Mouse (Mus musculus) kidney, adult 2 months (tissue): ENCODE measurements at regions not wholly inside any gene's neighbourhood (a gene's known extent, or its start where the extent isn't known, plus 50 kb on each side); places are given as distances from the start of the nearest gene placed in this dataset.

ENCODE experiments used
- DNase-seq: peaks from one replicate; pipeline ENCODE4 v3.0.0; 2021
- H3K27ac ChIP-seq: fragments of 200-500 bp; 2 replicates; pipeline ENCODE4 v1.5.1; 2012; ENCODE audit warnings: low read depth, low read length, control low read depth, inconsistent platforms; ENCODE audit not compliant: insufficient read depth
- H3K27me3 ChIP-seq: fragments of 200-500 bp; replicated peaks from 2 replicates; pipeline ENCODE4 v1.6.1; 2012; ENCODE audit warnings: mild to moderate bottlenecking, moderate library complexity, low read length, inconsistent platforms; ENCODE audit not compliant: control insufficient read depth, insufficient read depth
- H3K36me3 ChIP-seq: fragments of 200-500 bp; 2 replicates; pipeline ENCODE4 v1.6.1; 2012; ENCODE audit warnings: mild to moderate bottlenecking, moderate library complexity, low read length, inconsistent platforms; ENCODE audit not compliant: control insufficient read depth, insufficient read depth
- H3K4me1 ChIP-seq: fragments of 200-500 bp; 2 replicates; pipeline ENCODE4 v1.6.1; 2011; ENCODE audit warnings: low read length; ENCODE audit not compliant: control insufficient read depth, insufficient read depth
- H3K4me3 ChIP-seq: fragments of 200-500 bp; 2 replicates; pipeline ENCODE4 v1.5.1; 2011; ENCODE audit warnings: mild to moderate bottlenecking, low read depth, low read length, control low read depth; ENCODE audit not compliant: insufficient read depth
- CTCF ChIP-seq: fragments of 200-500 bp; conservative IDR thresholded peaks from 2 replicates; pipeline ENCODE4 v1.5.1; 2011; ENCODE audit warnings: low read depth, mild to moderate bottlenecking, control low read depth, low read length, moderate library complexity, mixed read lengths; ENCODE audit not compliant: insufficient read depth, insufficient read length
- POLR2A ChIP-seq: fragments of 200-500 bp; IDR thresholded peaks from one replicate; pipeline ENCODE4 v1.6.1; 2011; ENCODE audit warnings: low read depth, low read length, control low read depth
- WGBS: fragments of 180-500 bp; shearing (Covaris S2); methylation state at CpG from one replicate; pipeline ENCODE4 v1.1.7; 2018; 5-methylcytosine and 5-hydroxymethylcytosine counted together

DNA sequence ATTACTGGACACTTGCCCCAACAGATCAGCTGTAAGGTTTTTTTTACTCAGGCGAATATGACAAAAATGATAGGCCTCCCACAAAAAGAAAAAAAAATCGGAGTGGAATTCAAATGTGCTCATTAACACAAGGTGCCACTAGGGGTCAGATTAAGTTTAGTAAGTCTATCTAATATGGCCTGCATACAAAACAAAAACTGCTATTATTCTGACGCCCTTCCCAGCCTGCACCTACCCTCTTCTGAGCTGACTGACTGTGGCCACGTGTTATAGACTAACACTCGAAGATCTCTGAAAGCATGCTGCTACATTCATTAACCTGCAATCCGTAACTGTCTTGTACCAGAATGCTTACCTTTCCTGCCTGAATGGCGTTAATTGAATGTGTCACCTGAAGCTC lies 182.5 kb upstream of the Zpld1 start:
- TF ChIP-seq POLR2A (no peak), CTCF (peak; percentile 17; the same call in 1 of the 2 replicates)
- no peaks in the 10 kb centered on the region for H3K27me3 ChIP-seq
- H3K4me1 ChIP-seq = no peaks in the 10 kb centered on the region
- no peak overlapping the region for H3K4me3 ChIP-seq
- H3K27ac ChIP-seq = no peak overlapping the region
- DNase-seq = peak; percentile 37
- H3K36me3 ChIP-seq = no peaks in the 10 kb centered on the region
- 30% methylated on average over 7 of the region's 7 CpGs for WGBS

DNA sequence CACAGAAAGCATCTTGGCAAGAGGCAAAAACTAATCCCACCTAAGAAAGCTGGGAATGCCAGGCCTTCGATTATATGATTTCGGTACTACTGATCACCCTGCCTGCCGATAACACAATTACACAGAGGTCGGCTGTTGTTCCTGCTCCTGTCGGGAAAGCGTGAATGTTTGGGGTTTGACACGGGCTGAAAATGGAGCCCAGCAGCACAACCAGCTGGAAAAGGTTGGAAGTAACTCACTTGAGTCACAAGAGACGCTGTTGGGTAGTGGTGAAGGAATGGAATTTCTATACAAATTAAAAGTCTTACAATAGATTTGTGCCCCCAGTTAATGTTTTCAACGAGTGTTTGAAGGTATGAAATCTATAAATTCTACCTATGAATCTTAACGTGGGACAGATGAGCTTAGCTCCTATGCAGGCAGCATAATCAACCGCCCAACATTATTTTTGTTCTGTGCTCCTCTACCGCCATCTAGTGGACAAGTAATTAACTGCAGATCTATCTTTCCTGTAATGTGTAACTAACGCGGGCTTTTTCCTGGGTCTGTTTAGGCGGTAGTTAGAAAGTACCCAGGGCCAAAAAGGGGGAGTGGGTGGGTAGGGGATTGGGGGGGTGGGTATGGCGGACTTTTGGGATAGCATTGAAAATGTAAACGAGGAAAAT lies 178.9 kb upstream of the Zpld1 start:
- Histone ChIP-seq H3K27me3 (no peaks in the 10 kb centered on the region), H3K4me1 (peaks cover 2% of the 10 kb centered on the region; the same call in 1 of the 2 replicates), H3K4me3 (no peak overlapping the region), H3K36me3 (no peaks in the 10 kb centered on the region), H3K27ac (no peak overlapping the region)
- 23% methylated on average over 17 of the region's 17 CpGs for WGBS
- TF ChIP-seq CTCF (peak; percentile 27; the same call in 1 of the 2 replicates), POLR2A (no peak)
- DNase-seq = peak; percentile 72

DNA sequence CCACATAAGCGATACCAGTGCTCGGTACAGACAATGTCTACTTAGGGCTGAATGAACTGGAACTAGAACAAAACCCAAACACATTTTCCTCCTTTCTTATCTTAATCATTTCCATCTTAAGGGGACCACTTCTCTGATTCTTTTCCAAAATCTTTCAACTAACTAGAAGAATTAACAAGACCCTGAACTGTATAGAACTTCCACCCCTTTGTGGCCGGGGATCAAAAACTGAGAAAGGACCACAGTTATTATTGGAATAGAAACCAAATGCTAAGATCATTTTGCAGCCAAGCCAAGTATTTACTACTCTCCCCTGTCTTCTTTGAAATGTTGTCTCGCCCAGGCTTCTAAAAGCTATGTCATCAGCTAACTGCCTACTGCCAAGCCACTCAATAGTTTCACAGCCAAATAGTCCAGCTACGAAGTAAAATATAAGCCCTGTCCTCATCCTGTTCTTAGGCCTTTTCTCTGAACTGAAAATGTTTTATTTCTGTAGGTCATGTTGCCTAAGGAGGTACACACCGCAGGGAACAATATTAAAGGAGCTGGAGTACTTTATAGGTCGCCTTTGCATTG lies 177.3 kb upstream of the Zpld1 start:
- 82% methylated on average over 7 of the region's 7 CpGs for WGBS
- Histone ChIP-seq H3K36me3 (no peaks in the 10 kb centered on the region), H3K27ac (no peak overlapping the region), H3K27me3 (no peaks in the 10 kb centered on the region), H3K4me3 (no peak overlapping the region), H3K4me1 (peaks cover 3% of the 10 kb centered on the region; the same call in 1 of the 2 replicates)
- no peak for DNase-seq
- TF ChIP-seq POLR2A (no peak), CTCF (no peak)

DNA sequence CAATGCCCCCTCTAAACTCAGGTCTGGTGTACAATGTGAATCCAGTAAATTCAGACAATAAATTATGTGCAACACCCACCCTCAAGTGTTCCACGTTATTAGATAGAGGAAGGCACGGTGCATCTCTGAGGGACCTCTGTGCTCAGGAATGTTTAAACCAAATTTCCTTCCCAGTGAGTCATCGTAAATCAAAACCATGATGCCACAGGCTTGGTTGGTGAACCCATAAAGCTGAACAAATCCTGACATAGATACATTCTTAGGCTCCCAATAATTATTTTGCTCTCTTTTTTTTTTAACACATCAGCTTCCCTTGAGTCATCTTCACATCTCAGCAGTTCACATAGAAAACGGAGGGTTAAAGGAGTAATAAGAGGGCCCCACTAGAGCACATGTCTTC lies 173.6 kb upstream of the Zpld1 start:
- H3K27ac ChIP-seq = no peak overlapping the region
- H3K4me1 ChIP-seq = peaks cover 3% of the 10 kb centered on the region; the same call in 1 of the 2 replicates
- H3K36me3 ChIP-seq = no peaks in the 10 kb centered on the region
- no peaks in the 10 kb centered on the region for H3K27me3 ChIP-seq
- WGBS = 43% methylated on average over 4 of the region's 4 CpGs
- no peak for DNase-seq
- TF ChIP-seq POLR2A (no peak), CTCF (no peak)
- no peak overlapping the region for H3K4me3 ChIP-seq

DNA sequence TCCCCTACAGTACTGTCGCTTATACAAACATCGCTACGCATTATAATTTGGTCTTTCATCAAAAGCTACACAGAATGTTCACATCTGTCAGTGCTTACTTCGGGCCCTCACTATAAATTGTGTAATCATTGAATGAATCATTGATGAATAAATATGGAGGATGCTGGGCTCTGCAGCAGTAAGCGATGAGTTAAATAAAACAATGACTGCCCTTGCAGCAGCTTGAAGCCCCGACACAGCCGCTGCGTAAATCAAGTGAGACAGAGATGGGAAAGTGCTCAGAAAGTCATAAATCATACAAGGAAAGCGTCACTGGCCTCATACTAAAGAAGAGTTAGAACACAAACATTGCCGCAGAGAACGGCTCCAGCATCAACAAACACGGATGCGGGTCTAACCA lies 172.9 kb upstream of the Zpld1 start:
- no peak for DNase-seq
- Histone ChIP-seq H3K36me3 (no peaks in the 10 kb centered on the region), H3K27me3 (no peaks in the 10 kb centered on the region), H3K4me1 (peaks cover 3% of the 10 kb centered on the region; the same call in 1 of the 2 replicates), H3K4me3 (no peak overlapping the region), H3K27ac (no peak overlapping the region)
- TF ChIP-seq CTCF = no peak
- TF ChIP-seq POLR2A = no peak
- 38% methylated on average over 13 of the region's 13 CpGs for WGBS

DNA sequence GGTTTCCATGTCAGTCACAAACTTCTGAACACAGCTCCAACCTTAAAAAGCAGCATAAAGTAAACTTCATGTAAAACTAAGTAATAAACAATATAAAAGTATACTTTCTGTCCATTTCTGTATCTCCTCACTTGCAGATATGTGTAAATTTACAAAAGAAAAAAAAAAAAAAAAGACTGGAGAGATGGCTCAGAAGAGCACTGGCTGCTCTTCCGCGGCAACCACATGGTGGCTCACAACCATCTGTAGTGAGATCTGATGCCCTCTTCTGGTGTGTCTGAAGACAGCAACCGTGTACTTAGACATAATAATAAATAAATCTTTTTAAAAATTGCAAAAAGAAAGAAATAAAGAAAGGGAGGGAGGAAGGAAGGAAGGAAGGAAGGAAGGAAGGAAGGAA lies 171.9 kb upstream of the Zpld1 start:
- no peak for DNase-seq
- no peak overlapping the region for H3K4me3 ChIP-seq
- H3K4me1 ChIP-seq = peaks cover 3% of the 10 kb centered on the region; the same call in 1 of the 2 replicates
- no peaks in the 10 kb centered on the region for H3K36me3 ChIP-seq
- no peak overlapping the region for H3K27ac ChIP-seq
- TF ChIP-seq POLR2A (no peak), CTCF (no peak)
- H3K27me3 ChIP-seq = no peaks in the 10 kb centered on the region
- 51% methylated on average over 3 of the region's 3 CpGs for WGBS

DNA sequence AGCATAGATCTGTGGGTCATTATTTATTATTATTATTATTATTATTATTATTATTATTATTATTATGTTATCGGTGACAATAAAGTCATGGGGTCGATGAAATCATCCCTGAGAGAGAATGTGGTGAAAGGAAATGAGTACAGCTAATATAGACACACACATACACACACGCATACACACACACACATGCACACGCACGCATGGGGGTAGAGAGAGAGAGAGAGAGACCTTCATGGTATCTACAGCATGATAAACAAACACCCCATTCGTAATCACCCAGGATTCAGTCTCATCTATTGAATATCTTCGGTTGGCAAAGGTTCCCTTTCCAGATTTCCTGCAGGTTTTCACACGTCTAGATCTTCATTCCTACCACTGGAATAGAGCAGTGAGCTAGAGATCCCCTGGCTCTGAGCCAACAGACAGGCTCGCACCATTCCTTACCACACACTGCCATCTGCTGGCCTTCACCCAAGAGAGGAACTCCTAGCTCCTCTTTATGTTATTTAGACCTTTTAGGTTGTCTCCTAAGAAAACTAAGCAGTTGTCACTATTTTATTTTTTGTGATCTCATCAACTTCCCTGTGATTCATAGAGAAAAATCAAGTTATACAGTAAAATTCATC lies 171.2 kb upstream of the Zpld1 start:
- DNase-seq = peak; percentile 84
- WGBS = 54% methylated on average over 9 of the region's 9 CpGs
- peak; percentile 75 for TF ChIP-seq CTCF
- TF ChIP-seq POLR2A = no peak
- Histone ChIP-seq H3K27me3 (no peaks in the 10 kb centered on the region), H3K27ac (no peak overlapping the region), H3K4me3 (no peak overlapping the region), H3K4me1 (peaks cover 3% of the 10 kb centered on the region; the same call in 1 of the 2 replicates), H3K36me3 (no peaks in the 10 kb centered on the region)
